Mouse (Mus musculus) thymus, adult 2 months (tissue): ENCODE results near the gene Nr4a1. TPM values are rescaled to one million over a fixed set of nuclear protein-coding genes. Genes with fewer than 3 reads are reported as not detected.
A peak's percentile ranks its signal among the peaks of the same experiment; 100 is the strongest.

Experiments used
- DNase-seq: peaks from one replicate; pipeline ENCODE4 v3.0.0; 2021
- H3K27ac ChIP-seq: fragments of 200-500 bp; 2 replicates; pipeline ENCODE4 v1.5.1; 2012; ENCODE audit warnings: low read length, control low read depth; ENCODE audit not compliant: control insufficient read depth, insufficient read depth
- H3K27me3 ChIP-seq: fragments of 200-500 bp; 2 replicates; pipeline ENCODE4 v1.6.1; 2012; ENCODE audit warnings: mild to moderate bottlenecking, low read length, moderate library complexity, mixed read lengths; ENCODE audit not compliant: control insufficient read depth, insufficient read depth
- H3K36me3 ChIP-seq: fragments of 200-500 bp; 2 replicates; pipeline ENCODE4 v1.6.1; 2012; ENCODE audit warnings: mild to moderate bottlenecking, low read length, moderate library complexity; ENCODE audit not compliant: control insufficient read depth, insufficient read depth
- H3K4me1 ChIP-seq: fragments of 200-500 bp; replicated peaks from 2 replicates; pipeline ENCODE4 v1.6.1; 2012; ENCODE audit warnings: low read length; ENCODE audit not compliant: control insufficient read depth, insufficient read depth
- H3K4me3 ChIP-seq: fragments of 200-500 bp; 2 replicates; pipeline ENCODE4 v1.5.1; 2012; ENCODE audit warnings: mild to moderate bottlenecking, low read length, control low read depth, moderate library complexity; ENCODE audit not compliant: control insufficient read depth, insufficient read depth
- CTCF ChIP-seq: fragments of 200-500 bp; IDR thresholded peaks from 2 replicates; pipeline ENCODE4 v1.5.1; 2012; ENCODE audit warnings: mild to moderate bottlenecking, control low read depth, low read length, moderate library complexity, borderline replicate concordance; ENCODE audit not compliant: control insufficient read depth, poor library complexity, insufficient read depth; ENCODE audit errors: extremely low read depth
- POLR2A ChIP-seq: fragments of 200-500 bp; IDR thresholded peaks from 2 replicates; pipeline ENCODE4 v1.6.1; 2012; ENCODE audit warnings: mild to moderate bottlenecking, low read length, control low read depth, moderate library complexity; ENCODE audit not compliant: control insufficient read depth, poor library complexity, insufficient read depth; ENCODE audit errors: extremely low read depth
- WGBS: fragments of 180-500 bp; shearing (Covaris S2); methylation state at CpG from one replicate; pipeline ENCODE4 v1.1.7; 2018; 5-methylcytosine and 5-hydroxymethylcytosine counted together
- polyA plus RNA-seq: library from polyadenylated mRNA; depleted of rRNA; stranded (reverse); fragments of >200 nt; gene quantifications from 2 replicates; pipeline ENCODE4 v1.2.3, GENCODE M21; 2012

Gene Nr4a1
- polyA plus RNA-seq, 1 experiment, result 164 TPM

DNA sequence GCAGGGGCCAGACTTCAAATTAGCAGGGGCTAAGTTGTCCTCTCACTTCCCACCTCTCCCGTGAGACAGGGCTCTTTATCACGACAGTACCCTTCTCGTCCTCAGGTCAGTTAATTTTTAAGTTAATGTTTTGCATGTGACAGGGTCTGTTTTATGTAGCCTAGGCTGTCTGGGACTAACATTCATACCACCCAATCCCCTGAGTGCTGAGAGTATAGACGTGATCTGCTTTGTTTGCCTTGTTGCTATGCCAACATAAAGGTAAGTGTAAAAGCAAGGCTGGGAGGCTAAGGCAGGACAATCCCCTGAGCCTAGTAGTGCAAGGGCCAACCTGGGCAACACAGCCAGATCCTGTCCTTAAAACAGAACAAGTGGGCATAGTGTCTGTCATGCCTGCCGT, 55.4 kb downstream of the Nr4a1 start:
- Histone ChIP-seq H3K27me3 (no peaks in the 10 kb centered on the region), H3K36me3 (no peaks in the 10 kb centered on the region), H3K4me3 (no peak overlapping the region), H3K27ac (no peak overlapping the region), H3K4me1 (no peaks in the 10 kb centered on the region)
- TF ChIP-seq CTCF (no peak), POLR2A (no peak)
- WGBS, result 82% methylated on average over 5 of the region's 5 CpGs
- no peak for DNase-seq

DNA sequence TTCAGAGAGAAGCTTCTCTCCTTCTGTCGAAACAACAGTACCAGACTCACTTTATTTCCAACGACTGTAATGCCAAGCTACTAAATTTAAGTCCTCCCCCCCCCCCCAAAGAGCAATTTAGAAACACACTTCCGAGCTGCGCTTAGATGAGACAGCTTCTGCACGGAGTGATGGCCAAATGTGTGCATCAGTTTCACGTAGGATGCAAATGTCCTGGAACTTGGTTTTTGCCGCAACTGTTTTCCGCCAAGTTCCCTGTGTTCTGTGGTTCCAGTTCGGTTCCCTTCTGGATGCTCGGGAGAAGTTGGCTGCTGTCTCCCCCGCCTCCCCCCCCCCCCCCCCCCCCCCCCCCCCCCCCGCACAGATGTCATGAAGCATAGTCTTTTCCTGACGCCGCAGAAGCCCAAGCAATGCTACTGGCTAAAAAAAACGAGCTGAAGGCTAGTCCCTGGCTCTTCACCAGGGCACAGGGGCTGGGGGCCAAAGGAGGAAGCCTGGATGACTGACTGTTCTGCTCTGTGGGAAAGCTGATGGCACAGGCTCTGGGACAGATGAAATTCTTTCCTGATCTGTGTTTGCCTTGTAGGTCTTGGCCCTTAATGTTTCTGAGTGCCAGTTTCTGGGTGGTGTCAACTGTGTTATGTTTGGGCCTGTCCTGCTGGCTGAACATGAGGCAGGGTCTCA, 57.2 kb downstream of the Nr4a1 start:
- no peak for TF ChIP-seq CTCF
- TF ChIP-seq POLR2A, result no peak
- H3K27me3 ChIP-seq, result no peaks in the 10 kb centered on the region
- 55% methylated on average over 14 of the region's 15 CpGs for WGBS
- peaks cover 2% of the 10 kb centered on the region for H3K4me1 ChIP-seq
- no peak overlapping the region for H3K27ac ChIP-seq
- DNase-seq, result no peak
- H3K36me3 ChIP-seq, result no peaks in the 10 kb centered on the region
- no peak overlapping the region for H3K4me3 ChIP-seq

DNA sequence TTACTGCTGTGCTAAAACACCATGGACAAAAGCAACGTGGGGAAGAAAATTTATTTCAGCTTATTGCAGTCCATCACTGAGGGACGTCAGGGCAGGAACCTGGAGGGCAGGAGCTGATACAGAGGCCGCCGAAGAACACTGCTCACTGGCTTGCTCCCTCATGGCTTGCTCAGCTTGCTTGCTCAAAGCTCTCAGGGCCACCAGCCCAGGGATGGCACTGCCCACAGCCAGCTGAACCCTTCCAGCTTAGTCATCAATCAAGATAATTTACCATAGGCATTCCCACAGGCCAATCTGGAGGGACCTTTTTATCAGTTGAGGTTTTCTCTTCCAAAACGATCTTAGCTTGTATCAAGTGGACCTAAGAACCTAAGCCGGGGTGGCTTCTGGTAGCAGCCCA, 57.9 kb downstream of the Nr4a1 start:
- TF ChIP-seq POLR2A, result no peak
- TF ChIP-seq CTCF, result no peak
- no peak for DNase-seq

DNA sequence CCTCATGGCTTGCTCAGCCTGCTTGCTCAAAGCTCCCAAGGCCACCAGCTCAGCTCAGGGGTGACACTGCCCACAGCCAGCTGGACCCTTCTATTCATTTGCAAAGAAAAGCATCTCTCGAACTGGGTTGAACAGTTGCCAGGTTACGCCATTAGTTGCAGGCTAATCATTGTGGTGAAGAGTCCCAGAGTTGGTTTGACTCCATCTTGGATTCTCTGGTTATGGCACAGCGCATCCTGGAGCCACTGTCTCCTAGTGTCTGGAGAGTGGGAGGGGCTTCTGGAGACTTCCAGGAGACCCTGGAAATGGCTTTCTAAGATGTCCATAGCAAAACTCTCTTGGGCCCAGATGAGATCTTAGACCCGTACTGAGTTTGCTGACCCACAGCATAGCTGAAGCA, 61.3 kb downstream of the Nr4a1 start:
- Histone ChIP-seq H3K36me3 (no peaks in the 10 kb centered on the region), H3K4me3 (no peak overlapping the region), H3K4me1 (peaks cover 7% of the 10 kb centered on the region), H3K27ac (no peak overlapping the region), H3K27me3 (no peaks in the 10 kb centered on the region)
- no peak for DNase-seq
- WGBS, result 93% methylated on average over 4 of the region's 4 CpGs
- no peak for TF ChIP-seq CTCF
- no peak for TF ChIP-seq POLR2A

More for the DNA sequence above, 57.9 kb downstream of the Nr4a1 start:
- no peaks in the 10 kb centered on the region for H3K27me3 ChIP-seq
- H3K36me3 ChIP-seq, result no peaks in the 10 kb centered on the region
- no peak overlapping the region for H3K4me3 ChIP-seq
- H3K4me1 ChIP-seq, result peaks cover 7% of the 10 kb centered on the region
- 83% methylated on average over 6 of the region's 6 CpGs for WGBS
- H3K27ac ChIP-seq, result no peak overlapping the region

DNA sequence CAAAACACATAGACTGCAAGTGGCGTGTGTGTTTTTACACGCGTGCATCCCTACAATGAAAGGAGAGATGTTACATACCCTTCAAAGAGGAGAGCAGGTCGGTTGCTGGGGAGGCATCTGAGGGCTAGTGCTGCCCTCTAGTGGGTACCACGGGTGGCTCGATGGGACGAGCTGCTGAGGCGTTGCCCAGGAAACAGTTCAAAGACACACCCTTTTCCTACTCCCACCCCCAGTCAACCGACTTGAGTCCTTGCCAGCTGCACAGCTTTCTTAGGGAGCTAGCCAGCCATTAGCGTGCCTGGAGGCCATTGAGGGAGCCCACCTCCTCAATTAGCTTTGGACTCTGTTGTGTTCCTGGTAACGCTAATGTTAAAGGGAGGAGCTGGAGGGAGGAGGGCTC, 61.8 kb downstream of the Nr4a1 start:
- 0% methylated on average over 11 of the region's 11 CpGs for whole genome bisulfite sequencing
- no peak overlapping the region for H3K4me3 ChIP-seq
- peaks cover 7% of the 10 kb centered on the region for H3K4me1 ChIP-seq
- H3K27me3 ChIP-seq, result no peaks in the 10 kb centered on the region
- no peak overlapping the region for H3K27ac ChIP-seq
- no peaks in the 10 kb centered on the region for H3K36me3 ChIP-seq
- peak; percentile 90 for DNase-seq
- TF ChIP-seq POLR2A, result no peak
- TF ChIP-seq CTCF, result peak; percentile 97

DNA sequence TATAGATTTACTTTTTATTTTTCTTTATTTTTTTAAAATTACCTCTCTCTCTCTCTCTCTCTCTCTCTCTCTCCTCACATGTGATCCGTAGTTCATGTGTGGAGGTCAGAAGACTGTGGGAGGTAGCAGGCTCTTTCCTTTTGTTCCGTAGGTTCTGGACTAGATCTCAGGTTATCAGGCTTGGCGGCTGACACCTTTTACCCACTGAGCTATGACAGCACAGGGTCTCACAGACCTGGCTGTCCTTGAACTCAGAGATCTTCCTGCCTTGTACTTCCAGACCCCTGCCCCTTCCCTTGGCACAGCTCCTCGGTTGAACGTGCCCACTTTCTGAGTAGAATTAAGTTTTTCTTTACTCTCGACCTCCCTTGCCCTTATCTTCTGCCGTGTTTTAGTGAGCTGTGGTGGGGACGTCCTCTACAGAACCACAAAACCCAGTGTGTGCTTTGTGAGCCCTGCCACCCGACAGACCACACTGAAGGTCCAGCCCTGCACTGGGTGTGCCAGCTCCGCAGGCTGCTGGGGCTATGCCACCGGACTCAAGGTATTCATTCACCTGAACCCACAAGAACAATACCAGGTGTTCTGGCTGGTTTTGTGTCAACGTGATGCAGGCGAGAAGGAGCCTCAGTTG, 62.3 kb downstream of the Nr4a1 start:
- no peak for DNase-seq
- Histone ChIP-seq H3K27me3 (no peaks in the 10 kb centered on the region), H3K27ac (no peak overlapping the region), H3K4me1 (peaks cover 7% of the 10 kb centered on the region), H3K4me3 (no peak overlapping the region), H3K36me3 (no peaks in the 10 kb centered on the region)
- WGBS, result 15% methylated on average over 13 of the region's 13 CpGs
- TF ChIP-seq CTCF (no peak), POLR2A (no peak)
